Mouse (Mus musculus) forebrain, postnatal 0 days (tissue): ENCODE data around the gene Slc8a2. TPM values are rescaled to one million over a fixed set of nuclear protein-coding genes. Genes with fewer than 3 reads are reported as not detected.

Experiments
- ATAC-seq: fragments of 200-750 bp; cut with Nextera tagmentation; 2 replicates; pipeline ENCODE4 v1.8.0; 2017; ENCODE audit warnings: mild to moderate bottlenecking, moderate library complexity
- DNase-seq: peaks from one replicate; pipeline ENCODE4 v3.0.0-alpha.2; 2015
- H3K27ac ChIP-seq: fragments of 300-500 bp; sonication (generic); 2 replicates; pipeline ENCODE4 v1.5.1; 2014; ENCODE audit warnings: low read depth, mild to moderate bottlenecking, antibody characterized with exemption, low read length, moderate library complexity, mixed read lengths
- H3K27me3 ChIP-seq: fragments of 300-500 bp; sonication (generic); 2 replicates; pipeline ENCODE4 v1.6.1; 2014; ENCODE audit warnings: mild to moderate bottlenecking, low read length, mixed read lengths; ENCODE audit not compliant: insufficient read depth
- H3K36me3 ChIP-seq: fragments of 300-500 bp; sonication (generic); 2 replicates; pipeline ENCODE4 v1.6.1; 2014; ENCODE audit warnings: mild to moderate bottlenecking, moderate library complexity; ENCODE audit not compliant: insufficient read depth
- H3K4me1 ChIP-seq: fragments of 300-500 bp; sonication (generic); 2 replicates; pipeline ENCODE4 v1.6.1; 2014; ENCODE audit warnings: antibody characterized with exemption; ENCODE audit not compliant: insufficient read depth
- H3K4me2 ChIP-seq: fragments of 300-500 bp; sonication (generic); 2 replicates; pipeline ENCODE4 v1.6.1; 2014; ENCODE audit warnings: low read depth, mild to moderate bottlenecking, moderate library complexity
- H3K4me3 ChIP-seq: fragments of 300-500 bp; sonication (generic); 2 replicates; pipeline ENCODE4 v1.5.1; 2014; ENCODE audit warnings: low read depth, low read length, mixed read lengths
- H3K9ac ChIP-seq: fragments of 300-500 bp; sonication (generic); 2 replicates; pipeline ENCODE4 v1.6.1; 2014; ENCODE audit warnings: mild to moderate bottlenecking
- H3K9me3 ChIP-seq: fragments of 300-500 bp; sonication (generic); 2 replicates; pipeline ENCODE4 v1.6.1; 2016; ENCODE audit warnings: low read length
- CTCF ChIP-seq: sonication (generic); IDR thresholded peaks from 2 replicates; pipeline ENCODE4 v1.5.1; 2016; ENCODE audit warnings: antibody characterized with exemption, control low read depth, low read depth
- whole genome bisulfite sequencing: fragments of 180-500 bp; shearing (Covaris S2); extraction: QIAGEN DNeasy Blood & Tissue Kit; methylation state at CpG from one replicate; pipeline ENCODE4 v1.1.7; 2014; 5-methylcytosine and 5-hydroxymethylcytosine counted together
- polyA plus RNA-seq: library from polyadenylated mRNA; unstranded; fragments of >200 nt; fragmentation: Nextera tagmentation; extraction: Ambion mirVana; gene quantifications from 2 replicates; pipeline ENCODE4 v1.2.1, GENCODE M21; 2015
- total RNA-seq: library from RNA; depleted of rRNA; stranded (reverse); fragments of >200 nt; gene quantifications from 2 replicates; pipeline ENCODE4 v1.2.3, GENCODE M21; 2014

The Slc8a2 gene
- total and polyA plus RNA-seq, 2 experiments from 2014 or later: 0.99 to 55.8 TPM

DNA sequence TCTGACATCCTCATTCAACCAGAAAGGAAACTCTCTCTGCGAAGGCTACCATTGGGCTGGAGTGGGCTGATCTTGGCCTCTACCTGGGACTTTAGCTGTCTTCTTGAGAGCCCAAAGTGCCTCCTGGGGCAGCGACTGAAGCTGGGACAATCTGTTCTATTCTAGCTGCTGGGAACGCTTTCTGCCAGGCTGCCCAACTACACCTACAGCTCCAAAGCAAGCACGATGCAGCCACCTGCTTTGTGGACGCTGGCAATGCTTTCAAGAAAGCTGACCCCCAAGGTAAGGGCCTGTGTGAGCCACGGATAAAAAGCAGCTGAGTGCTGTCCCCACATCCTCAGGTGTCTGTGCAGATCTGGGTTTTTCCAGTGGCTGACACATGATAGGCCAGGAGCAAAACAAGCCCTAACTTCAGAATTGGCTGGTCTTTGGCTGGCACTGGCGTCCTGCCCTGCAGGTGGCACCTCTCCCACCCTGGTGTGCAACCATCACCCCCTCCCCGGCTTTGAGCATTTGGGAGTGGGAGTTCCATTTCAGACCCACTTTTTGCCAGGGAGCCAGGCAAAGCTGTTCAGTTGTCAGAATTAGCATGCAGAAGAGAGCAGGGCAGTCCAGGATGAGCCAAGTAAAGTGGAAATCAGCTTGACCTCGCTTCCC lies 20.6 kb upstream of the Slc8a2 start:
- ATAC-seq (no peak), DNase-seq (no peak)
- no peak for TF ChIP-seq CTCF
- H3K36me3 ChIP-seq: peaks cover 73% of the 10 kb centered on the region
- no peak overlapping the region for H3K4me2 ChIP-seq
- WGBS: 88% methylated on average over 9 of the region's 9 CpGs
- no peak overlapping the region for H3K4me3 ChIP-seq
- H3K9me3 ChIP-seq: no peaks in the 10 kb centered on the region
- H3K4me1 ChIP-seq: no peaks in the 10 kb centered on the region
- H3K27ac ChIP-seq: no peak overlapping the region
- H3K9ac ChIP-seq: no peak overlapping the region
- no peaks in the 10 kb centered on the region for H3K27me3 ChIP-seq

DNA sequence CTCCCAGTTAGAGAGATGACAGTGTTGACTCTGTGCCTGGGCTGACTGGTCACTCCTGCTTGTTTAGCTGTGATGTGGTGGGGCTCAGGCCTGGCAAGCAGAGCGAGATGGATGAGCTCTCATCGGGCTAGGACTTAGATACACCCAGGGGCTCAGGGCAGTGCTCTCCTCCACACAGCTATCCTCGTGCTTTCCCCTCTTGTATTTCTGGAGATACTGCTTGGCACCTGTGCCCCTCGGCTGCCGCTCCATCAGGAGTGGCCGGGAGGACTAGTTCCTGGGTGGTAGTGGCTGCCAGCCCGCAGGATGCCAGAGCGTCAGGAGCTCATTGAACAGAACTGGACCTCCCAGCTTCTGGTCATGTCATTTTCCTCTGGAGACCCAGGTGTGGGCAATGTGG lies 19.5 kb upstream of the Slc8a2 start:
- no peak overlapping the region for H3K4me3 ChIP-seq
- no peaks in the 10 kb centered on the region for H3K27me3 ChIP-seq
- H3K27ac ChIP-seq: no peak overlapping the region
- H3K4me2 ChIP-seq: no peak overlapping the region
- H3K9ac ChIP-seq: no peak overlapping the region
- TF ChIP-seq CTCF: no peak
- DNase-seq: no peak
- 94% methylated on average over 8 of the region's 8 CpGs for WGBS
- no peaks in the 10 kb centered on the region for H3K9me3 ChIP-seq
- peaks cover 78% of the 10 kb centered on the region for H3K36me3 ChIP-seq
- H3K4me1 ChIP-seq: no peaks in the 10 kb centered on the region
- ATAC-seq: no peak

DNA sequence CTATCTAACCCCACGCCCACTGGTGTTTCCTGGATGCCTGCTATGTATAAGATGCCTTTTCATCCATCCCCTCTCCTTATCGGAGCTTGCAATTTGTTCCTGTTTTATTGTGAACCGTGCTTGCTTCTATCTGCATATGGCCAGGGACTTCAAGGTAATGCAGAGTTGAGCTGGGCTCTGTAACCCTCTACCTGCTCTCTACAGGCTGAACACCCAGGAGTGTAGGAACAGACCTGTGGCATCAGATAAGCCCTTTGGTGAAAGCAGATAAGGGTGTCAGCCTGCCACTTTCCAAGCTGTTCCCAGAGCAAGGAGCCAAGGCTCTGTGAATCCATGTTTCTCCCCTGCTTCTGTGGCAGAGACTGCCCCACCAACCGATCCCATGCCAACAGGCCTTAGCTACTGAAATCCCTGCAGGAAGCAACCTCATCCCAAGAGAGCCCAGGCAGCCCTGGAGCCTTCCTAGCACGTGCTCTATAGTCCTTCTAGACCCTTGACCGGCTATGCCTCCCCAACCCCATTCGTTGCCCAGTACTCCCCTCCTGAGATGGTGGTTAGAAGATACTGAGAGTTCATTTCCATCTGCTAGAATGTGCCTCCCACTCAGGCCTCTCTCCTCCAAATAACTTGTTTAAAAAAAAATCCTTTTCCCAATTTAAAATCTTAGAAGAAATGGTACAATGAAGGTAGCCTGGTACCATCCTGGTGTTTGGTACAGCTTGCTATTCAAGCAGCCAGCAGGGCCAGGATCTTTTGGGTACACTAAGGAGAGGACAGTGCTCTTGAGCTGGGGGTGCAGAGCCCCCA lies 18.1 kb upstream of the Slc8a2 start:
- ATAC-seq (no peak), DNase-seq (no peak)
- H3K4me3 ChIP-seq: no peak overlapping the region
- 91% methylated on average over 7 of the region's 7 CpGs for WGBS
- no peak for TF ChIP-seq CTCF
- H3K9ac ChIP-seq: no peak overlapping the region
- no peak overlapping the region for H3K4me2 ChIP-seq
- H3K4me1 ChIP-seq: no peaks in the 10 kb centered on the region
- no peaks in the 10 kb centered on the region for H3K27me3 ChIP-seq
- no peaks in the 10 kb centered on the region for H3K9me3 ChIP-seq
- H3K27ac ChIP-seq: no peak overlapping the region
- peaks cover 90% of the 10 kb centered on the region for H3K36me3 ChIP-seq

DNA sequence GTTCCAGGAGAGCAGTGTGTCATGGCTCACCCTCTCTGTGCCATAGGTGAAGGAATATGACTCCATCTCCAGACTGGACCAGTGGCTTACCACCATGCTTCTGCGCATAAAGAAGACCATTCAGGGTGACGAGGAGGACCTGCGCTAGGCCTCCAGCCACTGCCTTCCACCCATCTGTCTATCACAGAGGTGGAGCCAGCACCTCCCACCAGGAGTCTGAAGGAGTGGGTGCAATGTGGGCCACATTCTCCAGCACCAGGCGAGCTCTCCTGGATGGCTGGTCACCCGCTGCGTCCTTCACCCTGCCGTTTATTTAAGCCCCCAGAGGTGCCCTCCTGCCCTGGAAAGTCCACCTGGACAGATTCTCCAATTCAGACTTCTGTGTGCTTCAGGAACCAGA lies 13.2 kb upstream of the Slc8a2 start:
- no peaks in the 10 kb centered on the region for H3K9me3 ChIP-seq
- no peak overlapping the region for H3K27ac ChIP-seq
- ATAC-seq: no peak
- H3K4me3 ChIP-seq: no peak overlapping the region
- H3K4me2 ChIP-seq: no peak overlapping the region
- no peak overlapping the region for H3K9ac ChIP-seq
- WGBS: 97% methylated on average over 7 of the region's 7 CpGs
- TF ChIP-seq CTCF: no peak
- H3K4me1 ChIP-seq: peaks cover 7% of the 10 kb centered on the region
- peaks cover 60% of the 10 kb centered on the region for H3K36me3 ChIP-seq
- H3K27me3 ChIP-seq: no peaks in the 10 kb centered on the region
- no peak for DNase-seq

DNA sequence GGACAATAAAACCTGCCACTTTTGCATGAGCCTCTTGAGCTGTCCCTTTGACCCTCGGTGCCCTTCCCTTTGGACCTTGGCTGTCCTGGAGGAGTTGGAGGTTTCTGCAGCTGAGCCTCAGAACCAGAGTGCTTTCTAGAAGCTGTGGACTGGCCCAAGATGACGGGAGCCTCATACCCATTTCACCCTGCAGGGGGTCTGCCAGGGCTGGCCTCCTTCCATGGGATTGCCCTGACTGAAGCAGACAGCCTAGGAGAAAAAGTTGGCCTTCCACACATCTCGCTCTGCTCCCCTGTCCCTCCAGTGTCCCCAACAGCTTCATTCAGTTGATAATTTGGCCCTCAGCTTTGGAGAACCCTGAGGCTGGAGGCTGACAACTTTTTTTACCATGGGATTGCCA lies 12.5 kb upstream of the Slc8a2 start:
- no peak overlapping the region for H3K27ac ChIP-seq
- no peak for DNase-seq
- TF ChIP-seq CTCF: no peak
- H3K9me3 ChIP-seq: no peaks in the 10 kb centered on the region
- whole genome bisulfite sequencing: 79% methylated on average over 3 of the region's 3 CpGs
- ATAC-seq: no peak
- peaks cover 53% of the 10 kb centered on the region for H3K36me3 ChIP-seq
- H3K9ac ChIP-seq: no peak overlapping the region
- no peak overlapping the region for H3K4me2 ChIP-seq
- H3K27me3 ChIP-seq: no peaks in the 10 kb centered on the region
- H3K4me1 ChIP-seq: peaks cover 7% of the 10 kb centered on the region
- no peak overlapping the region for H3K4me3 ChIP-seq

DNA sequence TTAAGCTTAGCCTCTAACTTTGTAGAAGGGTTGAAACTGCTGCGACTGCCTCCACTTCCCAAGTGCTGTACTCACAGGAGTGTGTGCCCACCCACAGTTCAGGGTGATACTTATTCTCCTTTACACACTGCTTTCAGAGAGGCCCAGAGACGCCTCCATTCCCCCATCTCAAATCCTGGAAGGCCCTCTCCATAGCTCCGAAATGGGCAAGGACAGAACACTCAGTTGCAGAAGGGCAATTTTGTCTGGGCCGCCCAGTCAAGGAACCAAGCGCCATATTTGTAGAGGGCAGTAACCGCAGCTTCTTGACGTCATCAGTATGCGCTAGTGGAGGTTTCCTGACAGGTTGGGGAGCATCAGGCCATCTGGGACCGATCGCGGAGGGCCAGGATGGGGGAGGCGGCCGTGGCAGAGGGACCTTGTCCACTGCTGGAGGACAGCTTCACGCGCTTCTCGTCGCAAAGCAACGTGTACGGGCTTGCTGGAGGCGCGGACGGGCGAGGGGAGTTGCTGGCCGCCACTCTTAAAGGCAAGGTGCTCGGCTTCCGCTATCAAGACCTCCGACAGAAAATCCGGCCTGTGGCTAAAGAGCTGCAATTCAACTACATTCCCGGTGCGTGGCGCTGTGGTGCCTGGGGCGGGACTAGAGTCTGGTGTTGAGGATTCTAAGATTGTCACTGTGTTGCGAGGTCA lies 9.9 kb upstream of the Slc8a2 start, which contains the start of gene Kptn:
Kptn (plus strand) TSS at position 327 of the 693 bp plus-strand sequence.
- WGBS: under 1% methylated on average over 33 of the region's 33 CpGs
- peak; percentile 94 for TF ChIP-seq CTCF
- Histone ChIP-seq H3K27ac (peak within 1 kb of the TSS; percentile 92), H3K4me3 (peak within 1 kb of the TSS; percentile 91), H3K36me3 (peaks cover 27% of the 10 kb centered on the region), H3K9ac (peak within 1 kb of the TSS; percentile 87), H3K27me3 (no peaks in the 10 kb centered on the region), H3K4me1 (peaks cover 7% of the 10 kb centered on the region), H3K4me2 (peak within 1 kb of the TSS; percentile 59), H3K9me3 (no peaks in the 10 kb centered on the region)
- DNase-seq (peak; percentile 96), ATAC-seq (peak; percentile 91)

DNA sequence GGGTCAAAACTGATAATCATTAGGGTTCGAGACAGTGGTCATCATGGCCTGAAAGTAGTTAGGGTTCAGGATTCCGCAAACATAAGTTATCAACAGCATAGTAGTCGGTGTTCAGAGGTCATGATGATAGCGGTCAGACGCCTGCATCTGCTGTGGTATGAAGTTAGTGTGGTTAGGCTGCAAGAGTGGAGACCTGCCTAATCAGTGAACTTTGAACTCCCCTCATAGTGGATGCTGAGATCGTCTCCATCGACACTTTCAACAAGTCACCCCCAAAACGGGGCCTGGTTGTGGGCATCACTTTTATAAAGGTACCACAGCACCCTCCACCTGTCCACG lies 9.4 kb upstream of the Slc8a2 start:
- no peak for TF ChIP-seq CTCF
- peaks cover 7% of the 10 kb centered on the region for H3K4me1 ChIP-seq
- ATAC-seq: 0 out of 2 replicates have a peak, but pooled peaks have one; percentile 1

More for the DNA sequence above, 9.4 kb upstream of the Slc8a2 start:
- Histone ChIP-seq H3K4me3 (peak overlapping the region; percentile 91), H3K36me3 (peaks cover 24% of the 10 kb centered on the region), H3K27me3 (no peaks in the 10 kb centered on the region), H3K9me3 (no peaks in the 10 kb centered on the region), H3K27ac (no peak overlapping the region), H3K9ac (peak overlapping the region; percentile 87), H3K4me2 (peak overlapping the region; percentile 59)
- DNase-seq: no peak
- WGBS: 51% methylated on average over 9 of the region's 9 CpGs
